Mouse (Mus musculus) forebrain, embryonic 16.5 days (tissue): ENCODE data around the gene Car5b. TPM values are rescaled to one million over a fixed set of nuclear protein-coding genes. Genes with fewer than 3 reads are reported as not detected.

Experiments
- ATAC-seq: fragments of 200-750 bp; cut with Nextera tagmentation; 2 replicates; pipeline ENCODE4 v1.8.0; 2017; ENCODE audit warnings: mild to moderate bottlenecking, moderate library complexity
- H3K27ac ChIP-seq: fragments of 300-500 bp; sonication (generic); 2 replicates; pipeline ENCODE4 v1.5.1; 2014; ENCODE audit warnings: low read length, control low read depth
- H3K27me3 ChIP-seq: fragments of 300-500 bp; sonication (generic); replicated peaks from 2 replicates; pipeline ENCODE4 v1.6.1; 2014; ENCODE audit warnings: low read length; ENCODE audit not compliant: control insufficient read depth, insufficient read depth
- H3K36me3 ChIP-seq: fragments of 300-500 bp; sonication (generic); 2 replicates; pipeline ENCODE4 v1.6.1; 2014; ENCODE audit not compliant: control insufficient read depth, insufficient read depth
- H3K4me1 ChIP-seq: fragments of 300-500 bp; sonication (generic); replicated peaks from 2 replicates; pipeline ENCODE4 v1.6.1; 2014; ENCODE audit warnings: low read length; ENCODE audit not compliant: control insufficient read depth, insufficient read depth
- H3K4me2 ChIP-seq: fragments of 300-500 bp; sonication (generic); 2 replicates; pipeline ENCODE4 v1.6.1; 2014; ENCODE audit warnings: mild to moderate bottlenecking, low read length, control low read depth
- H3K4me3 ChIP-seq: fragments of 300-500 bp; sonication (generic); replicated peaks from 2 replicates; pipeline ENCODE4 v1.5.1; 2014; ENCODE audit warnings: mild to moderate bottlenecking, low read length, control low read depth
- H3K9ac ChIP-seq: fragments of 300-500 bp; sonication (generic); replicated peaks from 2 replicates; pipeline ENCODE4 v1.6.1; 2014; ENCODE audit warnings: low read depth, low read length, control low read depth
- H3K9me3 ChIP-seq: fragments of 300-500 bp; sonication (generic); 2 replicates; pipeline ENCODE4 v1.6.1; 2016; ENCODE audit warnings: low read length; ENCODE audit not compliant: control insufficient read depth
- WGBS: fragments of 180-500 bp; shearing (Covaris S2); extraction: QIAGEN DNeasy Blood & Tissue Kit; methylation state at CpG from one replicate; pipeline ENCODE4 v1.1.7; 2014; 5-methylcytosine and 5-hydroxymethylcytosine counted together
- polyA plus RNA-seq: library from polyadenylated mRNA; unstranded; fragments of >200 nt; fragmentation: Nextera tagmentation; extraction: Ambion mirVana; gene quantifications from 2 replicates; pipeline ENCODE4 v1.2.1, GENCODE M21; 2015

Gene Car5b
- polyA plus RNA-seq, 1 experiment from 2014 or later: 0.38 TPM

- Histone ChIP-seq H3K4me2 (no peak overlapping the region), H3K9me3 (no peaks in the 10 kb centered on the region), H3K4me3 (no peak overlapping the region), H3K4me1 (no peaks in the 10 kb centered on the region), H3K27me3 (no peaks in the 10 kb centered on the region), H3K9ac (no peak overlapping the region), H3K36me3 (no peaks in the 10 kb centered on the region), H3K27ac (no peak overlapping the region)
- WGBS: 28% methylated on average over 3 of the region's 3 CpGs
- ATAC-seq: peak; percentile 75
Measured at GRCm38 (mm10) chrX:163987718-163988374, 40.0 kb downstream of the Car5b start.

DNA sequence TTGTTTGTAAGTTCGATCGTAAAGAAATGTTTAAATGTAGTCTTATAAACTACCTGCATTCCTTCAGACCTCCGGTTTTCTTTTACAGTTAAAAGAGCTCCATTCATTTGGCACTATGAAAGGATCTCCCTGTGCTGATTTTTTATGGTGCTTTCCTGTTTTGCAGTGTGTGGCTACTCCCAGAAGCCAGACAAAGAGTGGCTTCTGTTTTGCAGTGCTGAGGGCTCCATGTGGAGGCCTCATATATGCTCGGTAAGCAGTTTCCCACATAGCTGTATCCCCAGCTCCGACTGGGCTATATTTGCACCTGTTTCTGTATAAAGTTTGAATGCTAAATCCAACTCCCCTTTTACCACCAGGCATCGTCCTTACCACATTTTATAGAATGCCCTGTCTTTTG lies 45.7 kb downstream of the Car5b start:
- H3K27me3 ChIP-seq: no peaks in the 10 kb centered on the region
- ATAC-seq: no peak
- H3K4me2 ChIP-seq: no peak overlapping the region
- no peaks in the 10 kb centered on the region for H3K36me3 ChIP-seq
- WGBS: 73% methylated on average over 6 of the region's 6 CpGs
- H3K4me3 ChIP-seq: no peak overlapping the region
- H3K9ac ChIP-seq: no peak overlapping the region
- H3K9me3 ChIP-seq: no peaks in the 10 kb centered on the region
- H3K27ac ChIP-seq: no peak overlapping the region
- no peaks in the 10 kb centered on the region for H3K4me1 ChIP-seq

- H3K4me3 ChIP-seq: no peak overlapping the region
- no peak for ATAC-seq
- H3K9me3 ChIP-seq: no peaks in the 10 kb centered on the region
- no peaks in the 10 kb centered on the region for H3K4me1 ChIP-seq
- no peak overlapping the region for H3K4me2 ChIP-seq
- H3K36me3 ChIP-seq: no peaks in the 10 kb centered on the region
- no peak overlapping the region for H3K27ac ChIP-seq
- no peaks in the 10 kb centered on the region for H3K27me3 ChIP-seq
- WGBS: 55% methylated on average over 4 of the region's 4 CpGs
- H3K9ac ChIP-seq: no peak overlapping the region
Measured at GRCm38 (mm10) chrX:163981500-163981899, 46.3 kb downstream of the Car5b start.

GRCm38 (mm10) chrX:163981092-163981491 lies 46.7 kb downstream of the Car5b start:
- ATAC-seq: no peak

DNA sequence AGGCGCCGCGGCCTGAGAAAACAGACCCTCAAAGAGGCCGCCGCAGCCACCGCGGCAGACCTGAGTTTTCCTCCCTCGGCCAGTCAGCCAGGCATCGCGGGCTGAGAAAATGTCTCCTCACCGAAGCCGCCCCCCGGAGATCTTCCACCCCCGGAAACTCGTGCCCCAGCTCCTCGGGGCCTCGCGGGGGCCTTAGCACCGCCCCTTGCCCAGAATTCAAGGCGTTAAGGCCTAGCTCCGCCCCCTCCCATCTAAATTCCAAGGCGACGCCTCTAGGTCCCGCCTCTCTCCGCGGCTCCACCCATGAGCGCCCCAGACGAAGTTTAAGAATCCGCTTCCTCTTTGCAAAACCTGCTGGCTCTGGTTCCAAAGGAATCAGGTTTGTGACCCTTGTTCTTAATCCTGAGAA lies 69.3 kb downstream of the Car5b start, which contains the start of gene Zrsr2:
TSS of gene Zrsr2 (minus strand) at position 195 of the 409 bp plus-strand sequence.
- no peaks in the 10 kb centered on the region for H3K36me3 ChIP-seq
- ATAC-seq: peak; percentile 98
- peak within 1 kb of the TSS; percentile 95 for H3K27ac ChIP-seq
- H3K27me3 ChIP-seq: no peaks in the 10 kb centered on the region
- peak within 1 kb of the TSS; percentile 74 for H3K4me3 ChIP-seq
- peak within 1 kb of the TSS; percentile 47 for H3K4me2 ChIP-seq
- peak within 1 kb of the TSS; percentile 71 for H3K9ac ChIP-seq
- 14% methylated on average over 25 of the region's 29 CpGs for whole genome bisulfite sequencing
- peaks cover 8% of the 10 kb centered on the region; the same call in 1 of the 2 replicates for H3K4me1 ChIP-seq
- H3K9me3 ChIP-seq: no peaks in the 10 kb centered on the region

More at GRCm38 (mm10) chrX:163981092-163981491, 46.7 kb downstream of the Car5b start:
- no peak overlapping the region for H3K9ac ChIP-seq
- no peak overlapping the region for H3K4me3 ChIP-seq
- H3K36me3 ChIP-seq: no peaks in the 10 kb centered on the region
- H3K4me2 ChIP-seq: no peak overlapping the region
- no peaks in the 10 kb centered on the region for H3K4me1 ChIP-seq
- WGBS: 100% methylated on average over 1 of the region's 1 CpGs
- no peaks in the 10 kb centered on the region for H3K27me3 ChIP-seq
- H3K9me3 ChIP-seq: no peaks in the 10 kb centered on the region
- H3K27ac ChIP-seq: no peak overlapping the region

DNA sequence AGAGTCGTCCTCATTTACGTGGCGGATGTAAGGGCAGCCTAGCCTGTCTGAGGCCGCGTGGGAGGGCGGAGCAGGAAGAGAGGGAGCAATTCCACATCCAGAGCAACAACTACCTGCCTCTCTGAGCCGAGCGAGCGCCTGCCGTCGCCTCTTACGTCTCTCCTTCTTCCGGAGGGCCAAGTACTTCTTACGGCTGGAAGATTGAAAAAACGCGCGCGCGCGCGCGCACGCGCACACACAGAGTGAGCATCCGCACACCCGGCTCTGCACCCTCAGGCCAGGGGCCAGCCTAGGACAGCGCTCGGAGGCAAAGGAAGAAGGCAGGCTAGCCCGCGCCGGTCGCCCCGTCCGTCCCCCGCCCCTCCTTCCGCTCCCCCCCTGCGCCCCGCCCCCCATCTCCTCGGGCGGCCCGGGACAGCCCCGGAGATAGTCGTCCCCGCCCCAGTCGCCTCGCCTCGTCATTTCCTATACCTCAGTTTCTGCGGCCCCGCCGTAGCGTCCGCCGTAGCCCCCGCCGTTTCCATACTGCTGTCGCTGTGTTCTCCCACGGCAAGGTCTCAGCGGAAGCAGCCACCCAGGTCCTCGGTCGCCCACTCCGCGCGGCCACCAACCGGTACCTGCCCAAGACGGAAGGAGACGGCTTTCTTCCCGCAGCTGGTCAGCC lies 69.9 kb downstream of the Car5b start:
- ATAC-seq: peak; percentile 94
- Histone ChIP-seq H3K9me3 (no peaks in the 10 kb centered on the region), H3K27ac (peak overlapping the region; percentile 95), H3K27me3 (no peaks in the 10 kb centered on the region), H3K4me3 (peak overlapping the region; percentile 74), H3K36me3 (0 out of 2 replicates have a peak, but pooled peaks cover 2% of the 10 kb centered on the region), H3K4me1 (peaks cover 8% of the 10 kb centered on the region; the same call in 1 of the 2 replicates), H3K9ac (peak overlapping the region; percentile 71), H3K4me2 (peak overlapping the region; percentile 46)
- 28% methylated on average over 44 of the region's 67 CpGs for WGBS

DNA sequence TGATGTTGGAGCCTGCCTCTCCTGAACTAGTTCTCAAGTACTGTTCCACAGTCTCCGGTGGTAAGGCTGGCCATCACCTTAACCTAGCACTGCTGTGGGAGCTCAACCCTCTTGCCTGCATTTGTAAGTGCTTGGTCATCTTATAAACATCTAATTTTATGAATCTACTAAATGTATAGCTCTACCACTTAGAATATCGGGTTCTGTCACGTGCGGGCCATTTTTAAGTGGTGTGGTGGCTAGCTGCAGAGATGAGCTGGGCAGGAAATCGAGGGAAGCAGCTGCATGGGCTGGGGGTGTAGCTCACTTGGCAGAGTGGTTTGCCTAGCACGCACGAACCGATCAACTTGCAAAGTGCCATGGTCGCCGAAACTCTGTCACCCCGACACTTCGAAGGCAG lies 70.4 kb downstream of the Car5b start:
- Histone ChIP-seq H3K36me3 (0 out of 2 replicates have a peak, but pooled peaks cover 2% of the 10 kb centered on the region), H3K9me3 (no peaks in the 10 kb centered on the region), H3K27me3 (no peaks in the 10 kb centered on the region), H3K27ac (peak overlapping the region; percentile 95; the same call in 1 of the 2 replicates), H3K9ac (peak overlapping the region; percentile 71), H3K4me3 (peak overlapping the region; percentile 74), H3K4me2 (peak overlapping the region; percentile 46), H3K4me1 (peaks cover 8% of the 10 kb centered on the region; the same call in 1 of the 2 replicates)
- 36% methylated on average over 12 of the region's 12 CpGs for WGBS
- no peak for ATAC-seq

DNA sequence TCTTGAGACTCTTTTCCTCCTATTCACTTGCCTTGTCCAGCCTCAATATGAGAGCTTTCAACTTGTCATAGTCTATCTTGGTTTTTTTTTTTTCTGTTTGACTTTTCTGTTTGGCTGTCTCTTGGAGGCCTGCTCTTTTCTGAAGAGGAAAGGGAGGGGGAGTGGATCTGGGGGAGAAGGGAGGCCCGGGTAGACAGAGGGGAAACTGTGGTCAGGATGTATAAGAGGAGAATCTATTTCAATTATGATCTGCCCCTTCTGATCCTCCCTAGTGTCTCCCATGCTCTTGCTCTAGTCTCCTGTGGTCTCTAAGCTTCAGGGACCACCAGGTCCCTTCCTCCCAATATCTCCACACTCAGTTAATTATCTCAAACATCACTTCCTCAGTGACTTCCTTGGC lies 76.2 kb downstream of the Car5b start:
- Histone ChIP-seq H3K36me3 (peaks cover 7% of the 10 kb centered on the region; the same call in 1 of the 2 replicates), H3K9ac (no peak overlapping the region), H3K9me3 (no peaks in the 10 kb centered on the region), H3K27me3 (no peaks in the 10 kb centered on the region), H3K4me2 (no peak overlapping the region), H3K4me3 (no peak overlapping the region), H3K4me1 (no peaks in the 10 kb centered on the region), H3K27ac (no peak overlapping the region)
- no peak for ATAC-seq
- WGBS: 85% methylated on average over 1 of the region's 1 CpGs

GRCm38 (mm10) chrX:163944381-163944780 lies 83.4 kb downstream of the Car5b start:
- WGBS: 83% methylated on average over 3 of the region's 3 CpGs
- no peak overlapping the region for H3K9ac ChIP-seq

More at GRCm38 (mm10) chrX:163944381-163944780, 83.4 kb downstream of the Car5b start:
- H3K4me3 ChIP-seq: no peak overlapping the region
- H3K4me2 ChIP-seq: no peak overlapping the region
- ATAC-seq: no peak
- H3K4me1 ChIP-seq: no peaks in the 10 kb centered on the region
- no peak overlapping the region for H3K27ac ChIP-seq
- no peaks in the 10 kb centered on the region for H3K9me3 ChIP-seq
- 0 out of 2 replicates have a peak, but pooled peaks cover 6% of the 10 kb centered on the region for H3K36me3 ChIP-seq
- H3K27me3 ChIP-seq: no peaks in the 10 kb centered on the region
